Mouse (Mus musculus): ENCODE data around the gene Tbc1d21. TPM values are rescaled to one million over a fixed set of nuclear protein-coding genes. Genes with fewer than 3 reads are reported as not detected.

Gene Tbc1d21
- not detected for polyA plus RNA-seq (2014; fragmentation: Illumina TruSeq; extraction: RNeasy Lipid Tissue Mini Kit (QIAGEN cat#74804); ENCODE audit: low read depth, low replicate concordance)

GRCm38 (mm10) chr9:58370355-58370754 is at the start of gene Tbc1d21:
Tbc1d21 (minus strand) TSS chr9:58370455.

DNA sequence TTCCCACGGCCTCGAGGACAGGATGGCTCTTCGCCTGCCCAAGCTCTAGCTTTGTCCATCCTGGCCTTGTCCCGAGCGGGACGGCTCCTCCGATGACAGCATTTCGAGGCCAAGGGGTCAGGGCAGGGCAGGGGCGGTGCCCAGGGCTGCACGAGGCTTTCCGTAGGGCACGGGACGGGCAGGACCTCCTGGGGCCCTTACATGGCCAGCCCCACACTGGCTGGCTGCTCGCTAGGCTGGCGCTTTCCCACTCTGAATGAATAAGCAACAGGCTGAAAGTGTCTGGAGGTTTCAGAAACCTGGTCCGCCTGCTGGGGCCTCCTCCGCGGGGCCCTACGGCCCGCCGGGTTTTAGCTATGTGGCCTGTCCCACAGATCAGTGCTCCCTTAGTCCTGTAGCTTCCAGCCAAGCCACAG is 57.3 kb downstream of the Tbc1d21 start, which contains the start of gene Loxl1:
Loxl1 (minus strand) TSS at position 243 of the 416 bp plus-strand sequence.

Other genes with a start within 250 kb of the Tbc1d21 start
- 3.8 TPM for gene Islr, start 166.1 kb downstream of the Tbc1d21 start, polyA plus RNA-seq (2014; fragmentation: Illumina TruSeq; extraction: RNeasy Lipid Tissue Mini Kit (QIAGEN cat#74804); ENCODE audit: low read depth, low replicate concordance)
- not detected for gene Islr2, start 166.1 kb downstream of the Tbc1d21 start, polyA plus RNA-seq (2014; fragmentation: Illumina TruSeq; extraction: RNeasy Lipid Tissue Mini Kit (QIAGEN cat#74804); ENCODE audit: low read depth, low replicate concordance)
- 4.0 TPM for gene Pml, start 120.7 kb downstream of the Tbc1d21 start, polyA plus RNA-seq (2014; fragmentation: Illumina TruSeq; extraction: RNeasy Lipid Tissue Mini Kit (QIAGEN cat#74804); ENCODE audit: low read depth, low replicate concordance)
- gene Stoml1, start 117.3 kb downstream of the Tbc1d21 start, polyA plus RNA-seq (2014; fragmentation: Illumina TruSeq; extraction: RNeasy Lipid Tissue Mini Kit (QIAGEN cat#74804); ENCODE audit: low read depth, low replicate concordance), result 5.2 TPM
- 0.93 TPM for gene Loxl1, start 57.3 kb downstream of the Tbc1d21 start, polyA plus RNA-seq (2014; fragmentation: Illumina TruSeq; extraction: RNeasy Lipid Tissue Mini Kit (QIAGEN cat#74804); ENCODE audit: low read depth, low replicate concordance)
- gene Insyn1, start 118.1 kb upstream of the Tbc1d21 start, polyA plus RNA-seq (2014; fragmentation: Illumina TruSeq; extraction: RNeasy Lipid Tissue Mini Kit (QIAGEN cat#74804); ENCODE audit: low read depth, low replicate concordance), result not detected
- gene Cd276, start 185.0 kb upstream of the Tbc1d21 start, polyA plus RNA-seq (2014; fragmentation: Illumina TruSeq; extraction: RNeasy Lipid Tissue Mini Kit (QIAGEN cat#74804); ENCODE audit: low read depth, low replicate concordance), result 3.2 TPM
- gene Nptn, start 211.8 kb upstream of the Tbc1d21 start, polyA plus RNA-seq (2014; fragmentation: Illumina TruSeq; extraction: RNeasy Lipid Tissue Mini Kit (QIAGEN cat#74804); ENCODE audit: low read depth, low replicate concordance), result 642 TPM